ENCODE assay signal across 8 mouse cellular contexts in genomic region chr2:120628886-120629735, GRCm38 (mm10). TPM values are rescaled to one million over a fixed set of nuclear protein-coding genes. Genes with fewer than 3 reads are reported as not detected.
DNase-seq lines count a peak whose midpoint lies in the region; ATAC-seq and TF ChIP-seq lines count a peak whose summit lies in the region.

Stard9 (plus strand) TSS chr2:120629121.

- H3K79me3 ChIP-seq in C2C12 (ENCODE audit: low read depth), result peaks cover 4% of the 10 kb centered on the region

- H3K79me2 ChIP-seq in C2C12 (ENCODE audit: control insufficient read depth, insufficient read depth) (peaks cover 18% of the 10 kb centered on the region), myocyte (ENCODE audit: control insufficient read depth, insufficient read depth) (peaks cover 8% of the 10 kb centered on the region)
- no peaks in the 10 kb centered on the region for H3K79me2 ChIP-seq in liver, adult 2 months (ENCODE audit: control insufficient read depth, insufficient read depth, low read length)

- no peak for TF ChIP-seq CTCF in C2C12 (IDR thresholded peaks at IDR 0.05; ENCODE audit: control insufficient read depth, insufficient read depth, insufficient read length)
- no peak for TF ChIP-seq CTCF in brain, embryonic 14.5 days (IDR thresholded peaks at IDR 0.05; ENCODE audit: borderline replicate concordance, extremely low read depth, insufficient read depth, insufficient read length)
- no peak for TF ChIP-seq CTCF in liver, adult 2 months (IDR thresholded peaks at IDR 0.05; ENCODE audit: low read depth, low read length)

- TF ChIP-seq POLR2A in brain, embryonic 14.5 days (IDR thresholded peaks at IDR 0.05; ENCODE audit: borderline replicate concordance, extremely low read depth, insufficient read depth, insufficient read length, poor library complexity, severe bottlenecking), result no peak
- TF ChIP-seq POLR2A in liver, adult 2 months (IDR thresholded peaks at IDR 0.05; ENCODE audit: extremely low read depth, insufficient read depth, low read length), result no peak
- peak; percentile 83 for TF ChIP-seq POLR2A in myocyte (IDR thresholded peaks at IDR 0.05; ENCODE audit: insufficient read length, low read depth)

- DNase-seq in brain, embryonic 14.5 days (ENCODE audit: low read depth), result peak; percentile 100
- DNase-seq in liver, adult 2 months (ENCODE audit: extremely low read depth, low read depth, low spot score), result peak; percentile 88
- peak; percentile 99 for DNase-seq in splenic B cell, adult 2 months (ENCODE audit: low read depth, low spot score)

- H3K27me3 ChIP-seq in C2C12 (ENCODE audit: control insufficient read depth, insufficient read depth, insufficient read length), result no peaks in the 10 kb centered on the region
- H3K27me3 ChIP-seq in erythroblast, embryonic 14.5 days (ENCODE audit: control insufficient read depth), result peaks cover 14% of the 10 kb centered on the region
- no peaks in the 10 kb centered on the region for H3K27me3 ChIP-seq in heart, embryonic 11.5 days (ENCODE audit: control insufficient read depth, insufficient read depth, low read length)
- H3K27me3 ChIP-seq in kidney, embryonic 16.5 days (ENCODE audit: insufficient read depth, low read length), result no peaks in the 10 kb centered on the region
- no peaks in the 10 kb centered on the region for H3K27me3 ChIP-seq in liver, adult 2 months (ENCODE audit: control insufficient read depth, insufficient read depth, low read length)
- H3K27me3 ChIP-seq in myocyte (ENCODE audit: control insufficient read depth, insufficient read depth, insufficient read length), result no peaks in the 10 kb centered on the region
- H3K27me3 ChIP-seq in splenic B cell, adult 2 months (ENCODE audit: control insufficient read depth, insufficient read depth, low read length, poor library complexity, severe bottlenecking), result no peaks in the 10 kb centered on the region

- 3% methylated on average over 36 of the region's 36 CpGs for WGBS in heart, embryonic 11.5 days (ENCODE audit: insufficient replicate concordance)
- 1% methylated on average over 36 of the region's 36 CpGs for WGBS in kidney, embryonic 16.5 days
- 6% methylated on average over 36 of the region's 36 CpGs for WGBS in liver, adult 2 months

- H3K4me3 ChIP-seq in C2C12 (ENCODE audit: insufficient read depth, poor library complexity, severe bottlenecking), result peak within 1 kb of the TSS; percentile 46
- H3K4me3 ChIP-seq in erythroblast, embryonic 14.5 days (replicated peaks), result peak within 1 kb of the TSS; percentile 74
- H3K4me3 ChIP-seq in heart, embryonic 11.5 days (ENCODE audit: low read depth, low read length), result peak within 1 kb of the TSS; percentile 55
- peak within 1 kb of the TSS; percentile 60 for H3K4me3 ChIP-seq in kidney, embryonic 16.5 days (ENCODE audit: low read length)
- peak within 1 kb of the TSS; percentile 72 for H3K4me3 ChIP-seq in liver, adult 2 months (ENCODE audit: insufficient read depth, low read depth, low read length)
- peak within 1 kb of the TSS; percentile 39 for H3K4me3 ChIP-seq in myocyte

- H3K4me1 ChIP-seq in erythroblast, embryonic 14.5 days (ENCODE audit: control insufficient read depth), result peaks cover 51% of the 10 kb centered on the region
- peaks cover 11% of the 10 kb centered on the region for H3K4me1 ChIP-seq in heart, embryonic 11.5 days (ENCODE audit: control insufficient read depth, insufficient read depth, low read length)
- H3K4me1 ChIP-seq in kidney, embryonic 16.5 days (ENCODE audit: insufficient read depth, low read length), result 0 out of 2 replicates have a peak, but pooled peaks cover 5% of the 10 kb centered on the region
- H3K4me1 ChIP-seq in liver, adult 2 months (ENCODE audit: control insufficient read depth, insufficient read depth, low read length), result 0 out of 2 replicates have a peak, but pooled peaks cover 1% of the 10 kb centered on the region

- ATAC-seq in heart, embryonic 11.5 days (replicated peaks; ENCODE audit: insufficient number of reproducible peaks, low FRiP score, low TSS enrichment), result peak; percentile 99
- peak; percentile 100 for ATAC-seq in kidney, embryonic 16.5 days (ENCODE audit: low FRiP score, low TSS enrichment)

- H3ac ChIP-seq in C2C12 (ENCODE audit: control insufficient read depth, insufficient read length, low read depth), result peak within 1 kb of the TSS; percentile 56
- peak within 1 kb of the TSS; percentile 17 for H3ac ChIP-seq in myocyte (ENCODE audit: control insufficient read depth, insufficient read length)

- H3K27ac ChIP-seq in heart, embryonic 11.5 days (ENCODE audit: low read depth, low read length), result peak within 1 kb of the TSS; percentile 46; the same call in 1 of the 2 replicates
- 0 out of 2 replicates have a peak within 1 kb of the TSS, but pooled peaks have one; percentile 27 for H3K27ac ChIP-seq in kidney, embryonic 16.5 days (ENCODE audit: low read length)
- H3K27ac ChIP-seq in liver, adult 2 months (replicated peaks; ENCODE audit: insufficient read depth, low read depth, low read length), result peak within 1 kb of the TSS; percentile 13; the same call in 1 of the 2 replicates

- H3K36me3 ChIP-seq in C2C12 (ENCODE audit: control insufficient read depth, insufficient read depth) (peaks cover 7% of the 10 kb centered on the region), myocyte (ENCODE audit: control insufficient read depth, insufficient read depth) (peaks cover 5% of the 10 kb centered on the region)
- H3K36me3 ChIP-seq in erythroblast, embryonic 14.5 days (ENCODE audit: control insufficient read depth), result peaks cover 2% of the 10 kb centered on the region; the same call in 1 of the 2 replicates
- peaks cover 3% of the 10 kb centered on the region; the same call in 1 of the 2 replicates for H3K36me3 ChIP-seq in heart, embryonic 11.5 days (ENCODE audit: control insufficient read depth, insufficient read depth, low read length)
- H3K36me3 ChIP-seq in kidney, embryonic 16.5 days (ENCODE audit: insufficient read depth, low read length), result no peaks in the 10 kb centered on the region
- H3K36me3 ChIP-seq in liver, adult 2 months (ENCODE audit: control insufficient read depth, insufficient read depth, low read length), result no peaks in the 10 kb centered on the region
- no peaks in the 10 kb centered on the region for H3K36me3 ChIP-seq in splenic B cell, adult 2 months (ENCODE audit: control insufficient read depth, insufficient read depth, low read length, poor library complexity, severe bottlenecking)

- H3K9me3 ChIP-seq in erythroblast, embryonic 14.5 days (ENCODE audit: control insufficient read depth, low read length), result no peaks in the 10 kb centered on the region
- H3K9me3 ChIP-seq in heart, embryonic 11.5 days (replicated peaks; ENCODE audit: control insufficient read depth, low read length), result no peaks in the 10 kb centered on the region
- no peaks in the 10 kb centered on the region for H3K9me3 ChIP-seq in kidney, embryonic 16.5 days (ENCODE audit: low read length)

- H3K9ac ChIP-seq in heart, embryonic 11.5 days (ENCODE audit: low read depth, low read length), result peak within 1 kb of the TSS; percentile 67
- H3K9ac ChIP-seq in kidney, embryonic 16.5 days (replicated peaks; ENCODE audit: low read length), result peak within 1 kb of the TSS; percentile 64
- H3K9ac ChIP-seq in liver, adult 2 months (ENCODE audit: low read depth, low read length), result peak within 1 kb of the TSS; percentile 55

- peak within 1 kb of the TSS; percentile 73 for H3K4me2 ChIP-seq in heart, embryonic 11.5 days
- peak within 1 kb of the TSS; percentile 65 for H3K4me2 ChIP-seq in kidney, embryonic 16.5 days (replicated peaks; ENCODE audit: low read depth, low read length)
- peak within 1 kb of the TSS; percentile 88 for H3K4me2 ChIP-seq in myocyte (ENCODE audit: low read depth)

TF ChIP-seq in C2C12, 6 proteins besides CTCF, POLR2A, EP300 and RAD21:
- TF ChIP-seq CEBPB (IDR thresholded peaks at IDR 0.05; ENCODE audit: low read depth) (no peak), MAX (IDR thresholded peaks at IDR 0.05) (peak; percentile 56), MYOD1 (IDR thresholded peaks at IDR 0.05; ENCODE audit: control insufficient read depth, insufficient read length, low read depth) (peak; percentile 30)
TF ChIP-seq in C2C12: peak in this region for 2.

TF ChIP-seq in myocyte, 11 proteins besides CTCF, POLR2A, EP300 and RAD21:
- peak in 2 of 3 experiments; percentile 64 to 72 for TF ChIP-seq MYOG (IDR thresholded peaks at IDR 0.05; ENCODE audit: control insufficient read depth in 1 of 3, insufficient read depth in 1 of 3, insufficient read length in 2 of 3, low read depth in 2 of 3)
- TF ChIP-seq MYOD1 (IDR thresholded peaks at IDR 0.05; ENCODE audit: control insufficient read depth in 1 of 3, insufficient read length in 2 of 3, low read depth in 2 of 3), result peak in 2 of 3 experiments; percentile 39 to 49
- no peak for TF ChIP-seq REST (IDR thresholded peaks at IDR 0.05; ENCODE audit: insufficient read depth, insufficient read length)
- peak; percentile 18 for TF ChIP-seq SRF (IDR thresholded peaks at IDR 0.05; ENCODE audit: control insufficient read depth, insufficient read length, low read depth)
- peak; percentile 68 for TF ChIP-seq POLR2AphosphoS2 (IDR thresholded peaks at IDR 0.05; ENCODE audit: insufficient read length, low read depth)
TF ChIP-seq in myocyte: peak in this region for 4.

RNA-seq across cellular contexts. Expression of gene Stard9, which starts in this region (rescaled TPM):
- 2.7 TPM for polyA plus RNA-seq in C2C12 (2012; fragmentation: generic; extraction: Trizol)
- 14.6 and 16.1 TPM in 2 replicates for polyA plus RNA-seq in brain, embryonic 14.5 days (2012; rRNA removed)
- polyA plus RNA-seq in erythroblast, embryonic 14.5 days (2012), result 0.04 and 0.12 TPM in 2 replicates
- polyA plus RNA-seq in heart, embryonic 11.5 days (2014; fragmentation: Nextera tagmentation; extraction: Ambion mirVana), result 2.9 and 4.4 TPM in 2 replicates
- 4.5 and 5.0 TPM in 2 replicates for polyA plus RNA-seq in kidney, embryonic 16.5 days (2015; fragmentation: Nextera tagmentation; extraction: Ambion mirVana)
- 3.3 and 4.4 TPM in 2 replicates for total RNA-seq in liver, adult 2 months (2014; rRNA removed)
- polyA plus RNA-seq in liver, adult 2 months (2012; rRNA removed), result 0.78 and 1.4 TPM in 2 replicates
- 5.1 TPM for polyA plus RNA-seq in myocyte (2012; fragmentation: generic; extraction: Trizol)

Comparison
In these comparisons a context has a peak if more than half of its experiments do, and no peak if none do; other contexts are left out.
1. Peak in every context shown above with its lines: DNase-seq, ATAC-seq, H3K4me3 ChIP-seq and H3K27ac ChIP-seq.